Mouse (Mus musculus) inflammation-experienced regulatory T-cells, adult 6 months (primary cell): ENCODE measurements around the gene Ppp4r3a. TPM values are rescaled to one million over a fixed set of nuclear protein-coding genes. Genes with fewer than 3 reads are reported as not detected.

Experiments
- ATAC-seq: one replicate; pipeline ENCODE4 v1.8.0; 2017
- polyA plus RNA-seq, 3 experiments: library from polyadenylated mRNA; unstranded; fragments of 100-300 nt; shearing (Covaris generic); gene quantifications; one replicate each; pipeline ENCODE4 v1.2.1; 2017

Gene Ppp4r3a
- polyA plus RNA-seq, 3 experiments from 2014 or later = 29.1 to 41.7 (median 32.4) TPM

DNA sequence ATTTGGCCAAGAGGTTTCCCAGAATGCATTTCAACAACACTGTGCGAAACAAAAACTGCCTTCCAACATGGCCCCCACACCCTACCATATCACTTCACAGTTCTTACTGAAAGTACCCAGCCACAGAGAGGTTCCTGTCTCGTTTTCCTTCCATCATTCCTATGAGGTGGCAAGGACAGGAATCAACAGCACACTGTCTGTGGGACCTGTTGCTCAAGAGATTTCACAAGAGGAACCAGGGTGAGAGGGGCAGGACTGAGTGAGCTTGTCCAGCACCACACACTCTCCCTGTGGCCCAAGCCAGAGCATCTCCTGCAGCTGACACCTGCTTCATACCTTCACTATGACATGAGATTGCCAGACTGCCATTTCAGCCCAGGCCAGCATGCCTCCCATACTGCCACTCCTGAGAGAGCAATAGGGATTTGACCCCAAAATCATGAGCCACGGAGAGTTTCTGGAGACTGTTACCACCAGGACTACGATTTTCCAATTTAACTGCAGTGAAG lies 93.7 kb downstream of the Ppp4r3a start:
- no peak for ATAC-seq

Other genes starting within 250 kb of the Ppp4r3a start
- gene Gpr68, start 175.5 kb downstream of the Ppp4r3a start, polyA plus RNA-seq = 10 to 100 TPM; 67.5 to 92.0 (median 70.5) TPM
- 10 to 100 TPM; 65.8 to 96.2 (median 95.7) TPM for gene Ccdc88c, start 54.6 kb downstream of the Ppp4r3a start, polyA plus RNA-seq